Mouse (Mus musculus) stomach, embryonic 15.5 days (tissue): ENCODE measurements around the gene Ciz1. TPM values are rescaled to one million over a fixed set of nuclear protein-coding genes. Genes with fewer than 3 reads are reported as not detected.

ENCODE experiments used
- ATAC-seq: fragments of 200-750 bp; cut with Nextera tagmentation; 2 replicates; pipeline ENCODE4 v1.8.0; 2017; ENCODE audit warnings: low read depth, moderate number of reproducible peaks, moderate TSS enrichment; ENCODE audit not compliant: insufficient read depth, low FRiP score
- H3K27ac ChIP-seq: fragments of 300-500 bp; sonication (generic); 2 replicates; pipeline ENCODE4 v1.5.1; 2015; ENCODE audit warnings: mild to moderate bottlenecking, inconsistent platforms
- H3K27me3 ChIP-seq: fragments of 300-500 bp; sonication (generic); replicated peaks from 2 replicates; pipeline ENCODE4 v1.6.1; 2015; ENCODE audit warnings: inconsistent platforms
- H3K36me3 ChIP-seq: fragments of 300-500 bp; sonication (generic); 2 replicates; pipeline ENCODE4 v1.6.1; 2015; ENCODE audit warnings: inconsistent platforms
- H3K4me1 ChIP-seq: fragments of 300-500 bp; sonication (generic); 2 replicates; pipeline ENCODE4 v1.6.1; 2015; ENCODE audit warnings: inconsistent platforms
- H3K4me2 ChIP-seq: fragments of 300-500 bp; sonication (generic); 2 replicates; pipeline ENCODE4 v1.6.1; 2015; ENCODE audit warnings: mild to moderate bottlenecking, inconsistent platforms
- H3K4me3 ChIP-seq: fragments of 300-500 bp; sonication (generic); replicated peaks from 2 replicates; pipeline ENCODE4 v1.5.1; 2015; ENCODE audit warnings: inconsistent platforms
- H3K9ac ChIP-seq: fragments of 300-500 bp; sonication (generic); 2 replicates; pipeline ENCODE4 v1.6.1; 2015; ENCODE audit warnings: inconsistent platforms
- H3K9me3 ChIP-seq: fragments of 300-500 bp; sonication (generic); 2 replicates; pipeline ENCODE4 v1.6.1; 2016; ENCODE audit warnings: inconsistent platforms
- WGBS: fragments of 180-500 bp; shearing (Covaris S2); methylation state at CpG from one replicate; pipeline ENCODE4 v1.1.7; 2015; 5-methylcytosine and 5-hydroxymethylcytosine counted together
- polyA plus RNA-seq: library from polyadenylated mRNA; unstranded; fragments of >200 nt; fragmentation: Nextera tagmentation; extraction: Ambion mirVana; gene quantifications from 2 replicates; pipeline ENCODE4 v1.2.1, GENCODE M21; 2015

The Ciz1 gene
- polyA plus RNA-seq, 1 experiment from 2014 or later: 33.8 TPM

DNA sequence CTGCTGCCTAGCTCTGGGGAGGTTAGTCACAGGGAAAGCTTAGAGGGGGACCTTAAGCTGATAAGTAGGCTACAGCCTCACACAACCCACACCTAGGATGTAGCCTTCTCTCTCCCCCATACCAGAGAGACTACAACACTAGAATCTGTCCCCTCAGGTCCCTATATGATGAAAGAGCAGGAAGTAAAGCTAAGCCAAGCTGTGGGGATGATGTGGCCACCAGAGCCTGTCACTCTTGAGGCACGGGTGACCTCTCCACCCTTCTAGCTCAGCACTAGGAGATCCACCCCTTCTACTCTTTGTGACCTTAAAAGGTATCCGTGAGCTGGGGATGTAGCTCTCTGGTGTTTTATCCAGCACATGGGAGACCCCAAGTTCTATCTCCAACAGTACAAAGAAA, 37.0 kb downstream of the Ciz1 start:
- H3K4me3 ChIP-seq: no peak overlapping the region
- 60% methylated on average over 2 of the region's 2 CpGs for WGBS

DNA sequence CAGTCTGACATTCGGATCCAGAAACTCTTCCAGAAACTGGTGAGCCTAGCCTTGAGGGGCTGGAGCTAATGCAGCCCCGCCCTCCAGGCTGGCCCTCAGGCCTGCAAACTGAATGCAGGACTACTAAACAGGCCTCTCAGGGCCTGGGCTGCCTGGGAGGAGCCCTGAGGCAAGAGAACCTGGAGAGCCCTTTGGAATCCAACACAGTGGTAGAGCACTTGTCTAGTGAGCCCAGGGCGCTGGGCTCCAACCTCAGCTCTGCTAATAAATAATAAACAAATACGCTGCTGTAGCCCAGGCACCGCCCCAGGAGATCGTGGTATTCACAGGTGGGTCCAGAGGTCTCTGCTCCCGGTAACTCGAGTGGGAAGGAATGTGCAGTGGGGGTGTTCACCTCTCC, 38.7 kb downstream of the Ciz1 start:
- H3K4me1 ChIP-seq: peaks cover 3% of the 10 kb centered on the region; the same call in 1 of the 2 replicates
- no peak overlapping the region for H3K4me2 ChIP-seq
- H3K36me3 ChIP-seq: no peaks in the 10 kb centered on the region
- no peak for ATAC-seq
- H3K27ac ChIP-seq: no peak overlapping the region
- no peak overlapping the region for H3K9ac ChIP-seq
- WGBS: 69% methylated on average over 8 of the region's 8 CpGs
- no peaks in the 10 kb centered on the region for H3K27me3 ChIP-seq
- H3K9me3 ChIP-seq: no peaks in the 10 kb centered on the region
- H3K4me3 ChIP-seq: no peak overlapping the region

More for the DNA sequence above, 37.0 kb downstream of the Ciz1 start:
- Histone ChIP-seq H3K4me1 (no peaks in the 10 kb centered on the region), H3K9ac (no peak overlapping the region), H3K27ac (no peak overlapping the region), H3K4me2 (no peak overlapping the region), H3K27me3 (no peaks in the 10 kb centered on the region), H3K9me3 (no peaks in the 10 kb centered on the region), H3K36me3 (no peaks in the 10 kb centered on the region)
- no peak for ATAC-seq

DNA sequence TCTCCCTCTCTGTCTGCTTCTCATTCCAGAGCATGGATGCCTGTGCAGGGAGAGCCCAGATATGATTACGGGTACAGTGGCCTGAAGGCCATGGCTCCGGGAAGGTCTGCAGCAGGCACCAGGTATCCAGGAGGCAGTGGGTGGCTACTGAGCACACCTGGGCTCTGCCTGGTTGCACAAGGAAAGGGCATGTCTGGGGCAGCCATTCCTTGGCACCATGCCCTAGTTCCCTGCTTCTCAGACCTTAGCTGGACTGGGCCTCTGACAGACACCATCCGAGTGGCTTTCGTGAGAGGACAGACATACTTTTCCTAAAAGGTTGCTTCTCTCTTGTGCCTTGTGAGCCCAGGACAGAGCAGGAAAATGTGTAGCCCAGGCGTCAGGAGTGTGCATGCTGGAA, 39.9 kb downstream of the Ciz1 start:
- Histone ChIP-seq H3K9me3 (no peaks in the 10 kb centered on the region), H3K4me1 (peaks cover 6% of the 10 kb centered on the region; the same call in 1 of the 2 replicates), H3K36me3 (no peaks in the 10 kb centered on the region), H3K9ac (no peak overlapping the region), H3K4me2 (no peak overlapping the region), H3K4me3 (no peak overlapping the region), H3K27me3 (no peaks in the 10 kb centered on the region), H3K27ac (no peak overlapping the region)
- no peak for ATAC-seq
- WGBS: 83% methylated on average over 5 of the region's 5 CpGs

DNA sequence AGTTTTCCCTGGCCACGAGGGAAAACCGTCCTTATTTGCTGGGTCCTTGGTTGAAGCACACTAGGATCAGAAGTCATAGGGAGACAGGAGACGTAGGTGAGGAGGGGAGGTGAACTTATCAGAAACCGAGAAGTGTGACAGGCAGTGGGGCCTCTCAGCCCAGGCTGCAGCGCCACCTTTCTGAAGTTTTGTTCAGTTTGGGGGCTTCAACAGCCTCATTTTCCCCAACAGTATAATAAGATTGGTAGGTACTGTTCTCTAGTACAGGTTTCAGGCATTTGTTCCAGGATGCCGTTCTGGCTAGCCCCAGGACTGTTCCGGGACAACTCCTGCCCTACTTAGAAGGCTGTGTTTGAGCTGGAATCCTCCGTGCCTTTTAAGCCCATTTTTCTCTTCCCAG, 42.8 kb downstream of the Ciz1 start:
- 4% methylated on average over 8 of the region's 8 CpGs for WGBS
- Histone ChIP-seq H3K4me1 (peaks cover 11% of the 10 kb centered on the region), H3K27ac (peak overlapping the region; percentile 94), H3K9ac (peak overlapping the region; percentile 33), H3K36me3 (peaks cover 3% of the 10 kb centered on the region; the same call in 1 of the 2 replicates), H3K9me3 (no peaks in the 10 kb centered on the region), H3K4me3 (peak overlapping the region; percentile 85), H3K4me2 (peak overlapping the region; percentile 85), H3K27me3 (no peaks in the 10 kb centered on the region)
- no peak for ATAC-seq

DNA sequence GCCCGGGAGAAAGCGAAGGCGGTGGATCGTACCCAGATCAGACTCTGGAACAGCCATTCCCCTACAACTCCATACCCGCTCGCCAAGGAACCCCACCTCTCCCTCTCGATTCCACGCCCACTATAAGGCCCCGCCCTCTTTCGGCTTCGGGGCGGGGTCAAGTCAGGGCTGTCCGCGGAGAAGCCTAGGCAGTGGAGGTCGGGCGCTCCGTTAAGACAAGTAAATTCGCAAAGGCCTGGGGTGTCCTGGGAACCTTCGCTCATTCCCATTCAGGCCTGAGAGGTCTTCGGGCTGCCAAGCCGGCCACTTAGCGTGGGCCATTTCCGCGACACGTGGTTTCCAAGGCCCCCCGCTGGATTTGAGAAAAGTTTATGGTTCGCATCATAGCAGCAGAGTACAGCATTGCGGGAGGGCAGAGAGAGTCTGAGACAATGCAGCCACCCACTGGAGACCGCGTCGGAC, 43.4 kb downstream of the Ciz1 start, which contains the start of gene Ptges2:
Gene Ptges2 (plus strand): TSS at position 413 of the 462 bp plus-strand sequence.
- WGBS: under 1% methylated on average over 31 of the region's 31 CpGs
- peak within 1 kb of the TSS; percentile 85 for H3K4me2 ChIP-seq
- no peaks in the 10 kb centered on the region for H3K27me3 ChIP-seq
- no peaks in the 10 kb centered on the region for H3K9me3 ChIP-seq
- peak within 1 kb of the TSS; percentile 94 for H3K27ac ChIP-seq
- H3K4me1 ChIP-seq: peaks cover 11% of the 10 kb centered on the region
- peak within 1 kb of the TSS; percentile 85 for H3K4me3 ChIP-seq
- ATAC-seq: peak; percentile 87
- peak within 1 kb of the TSS; percentile 88 for H3K9ac ChIP-seq
- H3K36me3 ChIP-seq: peaks cover 4% of the 10 kb centered on the region

DNA sequence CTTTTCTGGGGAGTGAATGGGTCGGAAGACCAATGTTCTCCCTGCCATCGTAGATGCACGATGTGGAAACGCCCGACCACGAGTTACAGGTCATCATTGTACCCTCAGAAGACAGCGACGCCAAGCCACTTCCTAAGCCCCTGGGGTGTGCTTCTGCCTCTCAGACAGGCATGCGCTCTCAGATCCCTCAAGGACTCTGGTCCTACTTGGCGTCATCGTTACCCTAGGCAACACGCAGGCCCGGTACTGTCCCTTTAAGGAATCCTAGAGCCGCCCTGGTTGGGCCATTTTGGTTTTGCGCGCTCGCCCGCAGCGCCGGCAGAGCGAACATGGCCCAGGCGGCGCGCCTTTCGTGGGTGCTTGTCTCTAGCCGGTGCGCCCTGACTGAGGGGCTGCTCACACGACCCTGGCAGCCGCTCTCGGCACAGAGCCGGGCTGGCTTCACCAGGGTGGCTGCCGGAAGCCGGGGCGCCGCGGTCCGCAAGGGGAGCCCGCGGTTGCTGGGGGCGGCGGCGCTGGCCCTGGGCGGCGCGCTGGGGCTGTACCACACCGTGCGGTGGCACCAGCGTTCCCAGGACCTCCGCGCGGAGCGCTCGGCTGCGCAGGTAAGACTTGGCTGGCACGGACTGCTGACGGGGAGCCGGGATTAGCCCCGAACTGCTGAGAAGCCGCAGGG, 44.0 kb downstream of the Ciz1 start:
- peak overlapping the region; percentile 85 for H3K4me2 ChIP-seq
- H3K9me3 ChIP-seq: no peaks in the 10 kb centered on the region
- peak; percentile 93 for ATAC-seq
- peak overlapping the region; percentile 85 for H3K4me3 ChIP-seq
- no peaks in the 10 kb centered on the region for H3K27me3 ChIP-seq
- WGBS: under 1% methylated on average over 59 of the region's 59 CpGs
- H3K4me1 ChIP-seq: peaks cover 11% of the 10 kb centered on the region
- peak overlapping the region; percentile 94 for H3K27ac ChIP-seq
- H3K36me3 ChIP-seq: peaks cover 9% of the 10 kb centered on the region
- peak overlapping the region; percentile 88 for H3K9ac ChIP-seq

DNA sequence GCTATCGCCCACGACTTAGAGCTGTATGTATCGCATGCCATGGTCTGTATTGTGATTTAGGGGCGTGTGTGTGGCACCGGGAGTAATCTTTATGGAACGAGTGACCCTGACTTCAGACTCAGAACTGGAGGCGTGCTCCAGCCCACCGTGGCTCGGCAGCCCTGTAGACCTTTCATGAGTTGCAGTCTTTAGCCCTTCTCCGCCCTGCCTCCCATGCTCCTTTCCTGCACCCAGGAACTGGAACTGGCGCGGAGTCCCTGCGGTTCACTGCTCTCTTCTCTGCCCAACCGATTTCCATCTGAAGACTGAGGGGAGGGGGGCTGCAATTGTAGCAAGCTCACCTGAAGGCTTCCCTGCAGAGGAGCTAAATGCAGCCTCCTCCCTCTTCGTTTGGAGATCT, 44.6 kb downstream of the Ciz1 start:
- Histone ChIP-seq H3K4me1 (peaks cover 11% of the 10 kb centered on the region), H3K27ac (peak overlapping the region; percentile 94), H3K4me3 (peak overlapping the region; percentile 85), H3K36me3 (peaks cover 10% of the 10 kb centered on the region), H3K4me2 (peak overlapping the region; percentile 85), H3K9me3 (no peaks in the 10 kb centered on the region), H3K27me3 (no peaks in the 10 kb centered on the region), H3K9ac (peak overlapping the region; percentile 88)
- WGBS: under 1% methylated on average over 15 of the region's 15 CpGs
- no peak for ATAC-seq

DNA sequence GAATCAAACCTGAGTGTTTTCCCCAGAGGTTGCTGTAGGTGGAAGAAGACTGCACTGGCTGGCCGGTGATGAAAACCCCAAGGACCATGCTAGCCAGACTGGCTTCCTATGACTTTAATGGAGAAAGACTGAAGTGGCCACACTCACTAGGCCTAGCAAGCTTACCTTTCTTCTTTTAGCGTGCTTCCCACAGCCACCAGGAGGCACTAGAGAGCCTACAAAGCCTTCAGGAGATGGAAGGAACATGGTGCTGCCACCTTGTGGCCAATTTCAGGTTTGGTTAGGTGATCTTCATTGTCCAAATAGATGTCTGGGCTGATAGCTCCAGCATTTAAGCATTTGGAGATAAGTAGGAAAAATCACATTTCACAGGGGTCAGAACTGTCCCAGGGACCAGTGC, 52.5 kb downstream of the Ciz1 start:
- Histone ChIP-seq H3K9me3 (no peaks in the 10 kb centered on the region), H3K4me2 (no peak overlapping the region), H3K36me3 (peaks cover 6% of the 10 kb centered on the region; the same call in 1 of the 2 replicates), H3K27me3 (no peaks in the 10 kb centered on the region), H3K4me1 (peaks cover 3% of the 10 kb centered on the region; the same call in 1 of the 2 replicates), H3K27ac (no peak overlapping the region), H3K4me3 (no peak overlapping the region), H3K9ac (no peak overlapping the region)
- WGBS: 18% methylated on average over 2 of the region's 2 CpGs
- no peak for ATAC-seq

DNA sequence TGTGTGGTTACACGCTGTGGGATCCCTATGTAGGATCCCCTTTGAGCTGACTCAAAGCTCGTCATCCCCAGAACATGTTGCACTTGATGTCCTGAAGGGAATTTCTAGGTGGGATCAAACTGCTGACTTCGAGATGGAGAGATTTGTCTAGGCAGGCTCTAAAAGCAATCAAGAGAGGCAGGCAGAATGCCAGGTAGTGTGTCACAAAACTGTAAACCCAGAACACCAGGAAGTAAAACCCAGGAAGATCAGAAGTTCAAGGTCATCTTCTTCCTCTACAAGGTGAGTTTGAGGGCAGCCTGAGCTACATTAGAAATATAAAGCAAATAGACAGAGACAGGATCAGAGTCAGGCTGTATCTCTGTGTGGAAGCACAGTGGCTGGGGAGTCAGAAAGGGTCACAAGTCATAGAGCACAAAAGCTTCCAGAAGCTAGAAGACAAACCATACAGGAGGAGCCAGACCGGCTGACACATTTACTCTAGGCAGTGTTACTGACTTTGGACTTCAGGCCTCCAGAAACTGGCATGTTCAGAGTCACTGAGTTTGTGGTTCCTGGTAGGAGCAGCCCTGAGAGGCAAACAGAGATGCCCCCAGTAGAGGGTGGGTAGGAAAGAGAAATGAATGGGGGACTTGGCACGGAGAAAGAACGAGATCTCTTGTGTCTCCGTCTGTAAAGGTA, 55.2 kb downstream of the Ciz1 start:
- no peaks in the 10 kb centered on the region for H3K27me3 ChIP-seq
- no peak overlapping the region for H3K27ac ChIP-seq
- H3K4me2 ChIP-seq: no peak overlapping the region
- no peak for ATAC-seq
- no peak overlapping the region for H3K9ac ChIP-seq
- H3K4me3 ChIP-seq: no peak overlapping the region
- H3K9me3 ChIP-seq: no peaks in the 10 kb centered on the region
- H3K4me1 ChIP-seq: peaks cover 3% of the 10 kb centered on the region; the same call in 1 of the 2 replicates
- WGBS: 78% methylated on average over 7 of the region's 7 CpGs
- H3K36me3 ChIP-seq: no peaks in the 10 kb centered on the region

DNA sequence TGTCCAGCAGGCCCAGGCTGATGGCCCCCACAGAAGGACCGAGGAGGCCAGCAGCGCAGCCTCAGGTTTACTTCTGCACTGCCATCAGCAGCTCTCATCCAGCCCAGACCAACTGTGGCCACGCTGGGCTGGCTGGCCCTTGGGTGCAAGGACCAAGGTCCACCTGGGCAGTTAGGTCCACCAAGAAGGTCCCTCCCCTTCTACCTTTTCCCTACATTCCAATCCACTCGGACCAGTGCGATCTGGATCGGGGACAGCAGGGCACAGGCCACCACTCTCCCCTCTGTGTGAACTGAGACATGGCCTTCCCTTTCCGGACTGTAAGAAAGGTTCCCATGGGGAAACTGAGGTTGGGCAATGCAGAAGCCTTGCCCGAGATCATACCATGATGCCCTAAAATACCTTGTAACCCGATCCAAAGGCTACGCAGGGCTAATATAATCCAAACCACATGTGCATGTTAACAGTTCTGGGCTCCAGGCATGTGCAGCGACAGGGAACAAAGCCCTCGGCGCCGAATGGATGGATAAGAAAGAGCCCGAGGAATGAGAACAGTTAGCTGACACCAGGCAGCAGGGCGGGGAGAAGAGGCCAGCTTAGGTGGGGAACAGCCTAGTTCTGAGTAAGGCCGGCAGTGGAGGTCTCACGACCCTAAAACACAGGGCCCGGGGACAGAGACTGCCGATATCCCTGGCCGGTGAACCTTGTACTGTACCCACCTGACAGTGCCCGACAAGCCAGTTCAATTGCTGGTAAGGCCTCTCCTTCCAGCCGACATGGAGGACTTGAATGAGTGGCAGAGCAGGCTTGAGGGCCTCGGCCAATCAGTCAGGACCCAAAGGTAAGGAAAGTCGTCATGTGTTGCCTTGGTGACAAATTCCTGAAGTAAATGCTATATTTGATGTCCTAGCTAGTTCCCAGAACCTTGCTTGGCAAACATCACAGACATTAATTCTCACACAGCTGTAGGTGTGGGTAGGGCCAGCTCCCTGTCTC, 56.6 kb downstream of the Ciz1 start:
- Histone ChIP-seq H3K27ac (no peak overlapping the region), H3K9ac (no peak overlapping the region), H3K4me1 (peaks cover 3% of the 10 kb centered on the region; the same call in 1 of the 2 replicates), H3K9me3 (no peaks in the 10 kb centered on the region), H3K4me3 (no peak overlapping the region), H3K36me3 (no peaks in the 10 kb centered on the region), H3K27me3 (no peaks in the 10 kb centered on the region), H3K4me2 (no peak overlapping the region)
- 57% methylated on average over 25 of the region's 25 CpGs for WGBS
- peak; percentile 48 for ATAC-seq

DNA sequence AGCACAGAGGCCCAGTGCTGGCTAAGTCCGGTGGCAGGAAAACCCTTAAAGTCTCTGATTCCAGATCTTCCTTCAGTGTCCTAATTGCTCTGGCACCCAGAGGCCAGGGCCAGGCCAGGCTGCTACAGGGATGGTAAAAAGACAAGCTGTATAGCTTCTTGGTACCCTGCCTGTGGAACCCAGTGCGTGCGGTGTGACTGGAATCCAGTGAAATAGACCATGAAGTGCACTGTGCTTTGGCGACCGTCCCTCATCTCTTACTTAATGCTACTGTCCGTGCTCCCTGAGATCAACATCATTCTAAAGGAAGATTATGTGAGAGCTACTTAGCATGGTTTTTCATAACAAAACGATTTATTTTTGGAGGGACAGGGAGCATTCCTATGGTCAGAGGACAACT, 59.3 kb downstream of the Ciz1 start:
- Histone ChIP-seq H3K27ac (no peak overlapping the region), H3K4me2 (no peak overlapping the region), H3K9ac (no peak overlapping the region), H3K36me3 (peaks cover 15% of the 10 kb centered on the region), H3K4me3 (no peak overlapping the region), H3K9me3 (no peaks in the 10 kb centered on the region), H3K4me1 (peaks cover 3% of the 10 kb centered on the region; the same call in 1 of the 2 replicates), H3K27me3 (no peaks in the 10 kb centered on the region)
- no peak for ATAC-seq
- 77% methylated on average over 7 of the region's 7 CpGs for WGBS
